7 mouse cellular contexts compared by ENCODE assay signal in genomic region chr14:62251999-62252398, GRCm38 (mm10). TPM values are rescaled to one million over a fixed set of nuclear protein-coding genes. Genes with fewer than 3 reads are reported as not detected.
DNase-seq lines count a peak whose midpoint lies in the region; ATAC-seq and TF ChIP-seq lines count a peak whose summit lies in the region.

No protein-coding gene starts in this region.

- TF ChIP-seq CTCF in lung, embryonic 14.5 days (IDR thresholded peaks at IDR 0.05; ENCODE audit: low read depth), result peak; percentile 83

- peak; percentile 82 for DNase-seq in ES-CJ7 (ENCODE audit: low read depth, low spot score)
- DNase-seq in adrenal gland, adult 8-10 months, result peak; percentile 17
- DNase-seq in embryo, embryonic 11.5 days (ENCODE audit: low read depth, low spot score), result peak; percentile 71
- peak; percentile 35 for DNase-seq in large intestine, adult 2 months (ENCODE audit: low read depth, low spot score)
- DNase-seq in lung, embryonic 14.5 days, result peak; percentile 92
- DNase-seq in retina, postnatal 1 day, result peak; percentile 87

- no peaks in the 10 kb centered on the region for H3K36me3 ChIP-seq in heart, embryonic 11.5 days (ENCODE audit: control insufficient read depth, insufficient read depth, low read length)
- no peaks in the 10 kb centered on the region for H3K36me3 ChIP-seq in lung, embryonic 14.5 days (ENCODE audit: insufficient read depth)

- no peak overlapping the region for H3K4me2 ChIP-seq in heart, embryonic 11.5 days
- H3K4me2 ChIP-seq in lung, embryonic 14.5 days, result no peak overlapping the region

- H3K9ac ChIP-seq in heart, embryonic 11.5 days (ENCODE audit: low read depth, low read length), result no peak overlapping the region
- H3K9ac ChIP-seq in lung, embryonic 14.5 days, result no peak overlapping the region

- no peaks in the 10 kb centered on the region for H3K4me1 ChIP-seq in heart, embryonic 11.5 days (ENCODE audit: control insufficient read depth, insufficient read depth, low read length)
- H3K4me1 ChIP-seq in lung, embryonic 14.5 days (ENCODE audit: insufficient read depth), result no peaks in the 10 kb centered on the region

- no peak overlapping the region for H3K27ac ChIP-seq in heart, embryonic 11.5 days (ENCODE audit: low read depth, low read length)
- H3K27ac ChIP-seq in lung, embryonic 14.5 days (ENCODE audit: low read depth), result no peak overlapping the region

- WGBS in heart, embryonic 11.5 days (ENCODE audit: insufficient replicate concordance), result 7% methylated on average over 4 of the region's 4 CpGs
- 12% methylated on average over 4 of the region's 4 CpGs for WGBS in large intestine, adult 2 months
- 6% methylated on average over 4 of the region's 4 CpGs for WGBS in lung, embryonic 14.5 days

- no peaks in the 10 kb centered on the region for H3K9me3 ChIP-seq in heart, embryonic 11.5 days (replicated peaks; ENCODE audit: control insufficient read depth, low read length)
- no peaks in the 10 kb centered on the region for H3K9me3 ChIP-seq in lung, embryonic 14.5 days (ENCODE audit: low read depth, low read length)

- 0 out of 2 replicates have a peak, but pooled peaks have one; percentile 26 for ATAC-seq in heart, embryonic 11.5 days (replicated peaks; ENCODE audit: insufficient number of reproducible peaks, low FRiP score, low TSS enrichment)
- ATAC-seq in lung, embryonic 14.5 days (ENCODE audit: insufficient read depth), result peak; percentile 63; the same call in 1 of the 2 replicates

- H3K4me3 ChIP-seq in heart, embryonic 11.5 days (ENCODE audit: low read depth, low read length), result no peak overlapping the region
- H3K4me3 ChIP-seq in lung, embryonic 14.5 days (ENCODE audit: low read depth, low read length), result no peak overlapping the region

- no peaks in the 10 kb centered on the region for H3K27me3 ChIP-seq in heart, embryonic 11.5 days (ENCODE audit: control insufficient read depth, insufficient read depth, low read length)
- no peaks in the 10 kb centered on the region for H3K27me3 ChIP-seq in lung, embryonic 14.5 days (ENCODE audit: insufficient read depth, low read length)

RNA-seq across cellular contexts. Expression of gene Rnaseh2b, which starts 40.4 kb away (rescaled TPM):
- total RNA-seq in adrenal gland, adult 8-10 months (2022), result 10 to 100 TPM; 16.6 to 17.8 (median 17.4) TPM
- 64.2 and 67.8 TPM in 2 replicates for polyA plus RNA-seq in heart, embryonic 11.5 days (2014; fragmentation: Nextera tagmentation; extraction: Ambion mirVana)
- 5.0 TPM in 2 replicates for polyA plus RNA-seq in large intestine, adult 2 months (2012; rRNA removed)
- 73.7 and 79.2 TPM in 2 replicates for polyA plus RNA-seq in lung, embryonic 14.5 days (2014; fragmentation: Nextera tagmentation; extraction: Ambion mirVana)

RNA-seq across cellular contexts. Expression of gene Dleu7, which starts 40.8 kb away (rescaled TPM):
- total RNA-seq in adrenal gland, adult 8-10 months (2022), result under 1 TPM in 1 of 4 experiments, not detected in 3; 0.37 TPM
- 0.82 and 1.2 TPM in 2 replicates for polyA plus RNA-seq in heart, embryonic 11.5 days (2014; fragmentation: Nextera tagmentation; extraction: Ambion mirVana)
- 0.30 and 0.42 TPM in 2 replicates for polyA plus RNA-seq in large intestine, adult 2 months (2012; rRNA removed)
- 1.1 and 1.2 TPM in 2 replicates for polyA plus RNA-seq in lung, embryonic 14.5 days (2014; fragmentation: Nextera tagmentation; extraction: Ambion mirVana)

Comparison
In these comparisons a context has a peak if more than half of its experiments do, and no peak if none do; other contexts are left out.
1. DNase-seq: peak in every context shown above with its lines; median percentile 92 in lung, embryonic 14.5 days; 87 in retina, postnatal 1 day; 82 in ES-CJ7; 71 in embryo, embryonic 11.5 days; 35 in large intestine, adult 2 months; 17 in adrenal gland, adult 8-10 months.
2. RNA of gene Rnaseh2b, which starts 40.4 kb away (polyA plus RNA-seq): 73.7 to 79.2 TPM in lung, embryonic 14.5 days and 64.2 to 67.8 TPM in heart, embryonic 11.5 days; 5.0 TPM in large intestine, adult 2 months; every median in the first group is over 10 times any median in the second.